Mouse (Mus musculus) R1 (cell line): ENCODE measurements at regions not wholly inside any gene's neighbourhood (a gene's known extent, or its start where the extent isn't known, plus 50 kb on each side); places are given as distances from the start of the nearest gene placed in this dataset.

Experiments
- DNase-seq: peaks from one replicate; pipeline ENCODE4 v3.0.0-alpha.2; 2018; ENCODE audit warnings: low read depth, low spot score

DNA sequence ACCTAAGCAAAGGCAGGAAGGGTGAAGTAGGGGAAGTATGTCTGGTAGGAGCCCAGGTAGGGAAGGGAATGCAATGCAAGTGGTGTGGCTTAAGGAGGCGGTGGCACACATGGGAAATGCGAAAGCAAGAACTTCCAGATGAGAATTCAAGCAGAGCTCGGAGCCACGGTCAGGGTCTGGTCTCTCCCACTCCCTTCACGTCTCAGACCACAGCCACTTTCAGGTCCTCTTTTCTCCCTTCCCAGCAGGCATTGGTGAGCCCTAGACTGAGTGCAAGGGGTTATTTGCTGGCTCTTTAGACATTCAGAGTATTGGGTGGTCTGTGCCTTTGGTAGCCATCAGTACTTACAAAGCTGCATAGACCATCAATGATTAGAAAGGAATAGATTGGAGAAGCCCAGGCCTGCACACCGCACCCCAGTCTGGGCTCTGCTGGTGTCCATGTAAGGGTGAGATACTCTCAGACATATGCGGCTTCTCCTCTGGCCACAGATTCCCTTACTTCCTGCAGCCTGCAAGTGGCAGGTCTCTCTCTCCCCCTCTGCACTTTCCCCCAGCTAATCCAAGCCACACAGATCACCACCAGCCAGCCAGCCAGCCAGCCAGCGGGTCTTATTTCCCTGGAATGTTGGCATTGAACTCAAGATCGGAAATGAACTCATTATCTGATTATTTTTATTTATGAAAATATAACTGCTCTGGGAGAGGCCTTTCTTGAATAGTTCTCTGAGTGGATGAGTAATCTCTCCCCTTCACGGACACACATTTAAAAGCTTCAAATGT lies 113.6 kb downstream of the Zfp36l2 start:
- no peak for DNase-seq

DNA sequence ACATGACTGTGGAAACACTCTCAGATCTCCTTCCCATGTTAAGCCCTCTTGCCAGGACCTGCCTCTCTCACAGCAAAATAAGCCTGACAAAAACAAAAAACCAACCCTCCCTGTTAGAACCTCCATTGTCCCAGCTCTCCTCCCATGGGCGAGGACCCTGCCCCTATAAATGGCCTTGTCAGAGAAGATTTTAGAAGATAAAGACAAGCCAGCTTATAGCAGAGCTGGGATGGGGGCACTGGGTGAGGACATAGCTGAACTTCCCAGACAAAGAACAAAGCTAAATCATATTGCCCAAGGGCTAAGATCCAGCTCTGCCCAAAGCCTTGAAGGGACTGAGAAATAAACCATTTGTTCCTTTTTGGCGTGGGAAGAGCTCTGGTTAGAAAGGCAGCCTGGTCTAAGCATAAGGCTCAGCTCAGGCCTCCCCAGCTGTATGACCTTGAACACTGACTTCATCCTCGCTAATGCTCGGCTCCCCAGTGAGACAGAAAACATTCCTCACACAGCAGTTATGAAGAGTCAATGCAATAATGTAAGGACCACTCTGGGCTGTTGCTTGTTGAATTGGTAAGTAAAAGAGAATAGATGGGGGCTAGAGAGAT lies 115.2 kb downstream of the Zfp36l2 start:
- DNase-seq = no peak

DNA sequence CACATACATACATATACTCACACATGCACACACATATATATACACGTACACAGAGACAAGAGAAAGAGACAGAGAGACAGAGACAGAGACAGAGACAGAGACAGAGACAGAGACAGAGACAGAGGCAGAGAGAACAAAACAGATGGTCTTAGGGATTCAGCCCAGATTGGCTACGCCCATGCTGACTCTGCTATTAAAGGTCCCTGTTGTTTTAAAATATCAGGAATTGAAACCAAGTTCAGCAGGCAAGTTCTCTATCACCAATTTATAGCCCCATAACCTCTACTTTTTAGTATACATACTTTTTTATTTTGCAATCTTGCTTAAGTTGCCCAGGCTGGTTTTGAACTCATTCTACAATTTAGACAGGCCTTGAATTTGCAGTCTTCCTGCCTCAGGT lies 115.9 kb downstream of the Zfp36l2 start:
- no peak for DNase-seq

DNA sequence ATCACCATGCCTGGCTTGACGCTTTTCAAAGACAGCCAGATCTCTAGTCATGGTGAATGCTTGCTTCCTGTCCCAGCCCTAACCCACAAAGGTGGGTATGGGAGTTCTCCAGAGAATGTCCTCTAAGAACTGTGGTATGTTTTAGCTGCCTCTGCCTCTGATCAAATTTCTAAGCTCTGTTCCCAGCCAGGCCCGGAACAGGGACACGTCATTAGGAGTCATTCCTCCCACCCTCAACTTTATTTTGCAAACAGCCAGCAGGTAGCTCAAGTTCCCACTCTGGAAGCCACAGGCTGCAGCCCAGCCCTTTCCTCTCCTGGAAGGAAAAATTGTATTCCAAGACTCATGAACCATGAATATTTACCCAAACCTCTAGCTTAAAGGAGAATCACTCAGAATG lies 117.2 kb downstream of the Zfp36l2 start:
- DNase-seq = no peak

DNA sequence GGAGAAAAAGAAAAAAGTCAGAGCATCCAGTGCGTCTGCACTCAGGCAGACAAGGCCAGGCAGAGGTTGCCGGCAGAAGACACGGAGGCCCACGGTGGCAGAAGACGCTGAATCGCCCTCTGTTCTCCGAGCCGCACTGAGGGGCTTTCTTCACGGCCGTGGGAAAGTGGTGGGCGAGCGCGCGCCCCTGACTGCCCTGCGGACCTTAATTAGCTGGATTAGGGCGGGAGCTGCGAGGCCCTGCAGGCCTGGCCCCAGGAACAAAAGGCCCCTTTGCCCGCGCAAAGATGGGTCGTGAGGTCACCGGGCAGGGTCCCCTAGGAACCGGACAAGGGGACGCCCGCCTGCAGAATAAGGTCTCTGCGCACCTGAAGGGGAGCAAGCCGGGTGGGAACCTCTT lies 120.6 kb downstream of the Zfp36l2 start:
- DNase-seq = no peak

DNA sequence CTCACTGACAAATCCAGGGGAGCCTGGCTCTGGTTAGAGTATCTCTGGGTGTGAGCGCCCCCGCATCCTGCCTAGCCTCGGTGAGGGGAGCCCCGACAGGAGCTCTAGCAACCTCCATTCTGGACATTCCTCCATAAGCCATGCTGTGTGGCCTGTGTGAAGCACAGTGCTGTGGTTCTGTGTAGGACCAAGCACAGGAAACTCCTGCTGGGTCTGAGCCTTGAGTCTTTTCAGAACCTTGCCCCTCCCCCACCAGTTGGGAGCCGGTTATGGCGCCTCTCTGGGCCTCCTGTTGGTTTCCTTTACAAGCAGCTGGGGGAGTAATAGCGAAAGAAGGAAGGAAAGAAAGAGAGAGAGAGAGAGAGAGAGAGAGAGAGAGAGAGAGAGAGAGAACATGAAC lies 124.0 kb downstream of the Zfp36l2 start:
- peak; percentile 92 for DNase-seq

DNA sequence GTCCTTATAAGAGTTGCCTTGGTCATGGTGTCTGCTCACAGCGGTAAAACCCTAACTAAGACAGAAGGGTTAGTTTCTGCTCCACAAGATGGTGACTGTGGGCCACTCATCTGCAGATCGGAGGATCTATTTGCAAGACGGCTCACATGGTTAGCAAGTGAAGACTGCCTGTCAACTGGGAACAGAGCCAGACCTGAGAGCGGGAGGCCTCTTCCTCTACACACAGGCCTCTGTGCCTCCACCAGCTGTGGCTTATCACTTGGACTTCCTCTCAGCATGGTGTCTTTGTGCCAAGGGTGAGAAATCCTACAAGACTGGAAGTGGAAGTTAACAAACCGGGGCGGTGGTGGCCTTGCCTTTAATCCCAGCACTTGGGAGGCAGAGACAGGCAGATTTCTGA lies 126.1 kb downstream of the Zfp36l2 start:
- DNase-seq = peak; percentile 53

DNA sequence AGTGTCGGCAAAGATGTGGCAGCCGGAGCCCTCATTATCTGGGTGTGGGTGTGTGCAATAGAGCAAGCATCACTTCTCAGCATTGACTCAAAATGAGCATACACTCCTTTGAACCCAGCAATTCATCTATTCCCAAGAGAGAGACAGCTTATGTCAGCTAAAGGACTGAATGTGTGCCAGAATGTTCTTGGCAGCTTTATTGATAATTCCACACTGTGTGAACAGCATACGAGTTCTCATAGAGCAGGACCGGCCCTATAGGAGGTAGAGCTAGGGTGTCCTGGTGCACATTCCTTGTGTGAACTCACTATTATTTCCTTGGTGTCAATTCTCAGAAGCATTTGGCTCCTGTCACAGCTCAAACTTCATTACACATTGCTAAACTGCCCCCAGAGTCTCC lies 131.3 kb downstream of the Zfp36l2 start:
- DNase-seq = no peak

DNA sequence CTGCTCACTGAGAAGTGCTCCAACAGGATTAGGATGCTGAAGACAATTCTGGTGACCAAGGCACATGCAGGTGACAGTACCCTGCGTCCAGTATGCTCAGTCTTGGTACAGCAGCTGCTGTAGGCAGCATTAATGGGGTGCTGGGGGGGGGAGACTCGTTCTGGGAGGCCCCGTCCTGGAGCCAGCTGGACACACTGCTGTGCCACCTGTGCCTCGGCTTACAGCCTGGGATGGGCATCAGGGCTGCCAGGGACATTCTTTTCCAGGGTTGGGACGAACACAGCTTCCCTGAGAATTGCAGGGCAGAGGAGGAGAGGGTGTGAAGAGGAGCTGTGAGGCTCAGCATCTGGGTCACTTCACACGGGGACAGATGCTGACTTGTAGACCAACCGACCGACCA lies 135.3 kb downstream of the Zfp36l2 start:
- no peak for DNase-seq

DNA sequence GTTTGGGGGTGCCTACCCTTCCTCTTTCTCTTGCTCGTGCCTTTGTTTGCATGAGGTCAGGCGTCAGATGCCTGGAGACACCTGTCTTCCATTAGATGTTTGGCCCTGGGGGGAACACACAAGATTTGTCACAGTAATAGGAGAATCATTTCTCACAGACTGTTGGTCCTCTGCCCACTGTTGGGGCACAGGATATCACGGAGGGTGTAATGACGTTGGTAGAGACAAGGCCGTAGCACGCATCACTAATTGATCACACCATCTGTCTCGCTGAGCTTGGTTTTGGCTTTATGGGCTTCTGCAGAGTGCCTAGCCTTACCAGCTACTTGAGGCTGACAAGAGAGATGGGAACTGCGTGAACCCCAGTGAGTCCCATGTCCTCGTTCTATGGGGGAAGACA lies 136.5 kb downstream of the Zfp36l2 start:
- no peak for DNase-seq

DNA sequence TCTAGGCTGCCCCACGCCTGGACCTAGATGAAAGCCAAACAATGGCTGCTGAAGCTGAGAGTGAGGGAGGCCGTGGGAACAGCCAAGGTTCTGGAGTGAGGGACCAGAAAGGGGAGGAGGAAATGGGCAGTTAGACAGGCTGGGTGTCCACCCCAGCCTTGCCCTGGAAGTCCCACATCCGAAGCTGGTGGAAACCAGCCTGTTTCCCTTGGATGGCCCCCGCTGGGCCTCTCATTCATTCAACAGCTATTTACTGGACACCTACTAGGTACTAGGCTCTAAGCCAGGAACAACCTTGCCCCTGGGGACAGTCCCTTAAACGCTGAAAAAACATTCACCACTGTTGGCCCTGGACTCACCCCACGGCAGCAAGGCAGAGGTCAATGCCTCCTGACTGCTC lies 139.2 kb downstream of the Zfp36l2 start:
- no peak for DNase-seq

DNA sequence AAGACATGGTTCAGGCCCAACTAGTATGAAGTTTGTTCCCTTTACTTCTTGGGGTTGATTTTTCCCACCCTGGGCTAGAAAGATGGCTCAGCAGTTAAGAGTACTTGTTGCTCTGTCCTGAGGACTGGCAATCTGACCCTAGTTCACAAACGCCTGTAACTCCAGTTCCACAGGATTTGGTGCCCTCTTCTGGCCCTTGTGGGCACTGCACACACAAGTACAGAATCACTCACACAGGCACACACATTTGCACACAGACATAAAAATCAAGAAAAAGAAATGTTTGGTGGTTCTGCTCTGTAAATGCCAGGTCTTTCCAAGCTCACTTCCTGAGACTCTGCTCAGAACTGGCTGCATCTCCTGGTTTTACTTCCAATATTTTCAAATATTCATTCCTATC lies 140.2 kb downstream of the Zfp36l2 start:
- peak; percentile 70 for DNase-seq

DNA sequence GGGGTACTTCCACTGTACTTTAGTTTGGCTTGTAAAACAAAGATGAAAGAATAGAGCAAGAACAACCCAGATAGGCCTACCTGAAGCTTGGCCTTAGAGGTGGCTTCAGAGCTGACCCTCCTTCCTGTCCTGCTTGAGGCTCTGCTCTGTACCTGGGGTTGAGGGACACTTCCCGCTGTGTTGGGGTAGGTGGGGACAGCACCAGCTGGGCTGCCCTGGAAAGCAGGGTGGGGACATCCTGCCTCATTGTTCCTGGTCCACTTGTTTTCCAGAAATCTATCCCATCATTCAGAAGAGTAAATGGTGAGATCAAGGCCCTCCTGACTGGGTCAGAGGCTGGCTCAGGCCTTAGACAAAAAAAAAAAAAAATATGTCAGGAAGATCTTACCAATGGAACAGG lies 141.9 kb downstream of the Zfp36l2 start:
- DNase-seq = no peak

DNA sequence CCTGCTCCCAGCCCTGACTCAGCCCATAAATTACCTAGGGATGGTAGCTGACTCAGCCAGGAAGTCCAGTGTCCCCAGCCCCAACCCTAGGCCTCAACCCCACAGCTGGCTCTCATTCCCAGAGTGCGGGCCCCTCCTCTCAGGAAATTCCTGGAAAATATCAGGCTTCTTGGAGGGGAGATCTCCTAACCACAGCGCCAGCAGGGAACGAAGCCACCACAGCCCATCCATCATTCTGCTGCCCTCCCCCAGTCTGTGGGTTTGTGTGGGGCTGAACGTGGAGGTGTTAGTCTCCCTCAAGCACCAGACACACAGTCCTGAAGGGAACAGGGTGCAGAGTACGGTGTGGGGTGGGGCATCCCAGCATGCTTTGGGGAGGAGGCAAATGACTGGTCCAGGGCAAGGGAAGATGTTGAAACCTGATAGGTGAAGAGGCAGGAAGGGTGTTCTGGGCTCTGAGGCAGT lies 143.2 kb downstream of the Zfp36l2 start:
- DNase-seq = no peak

DNA sequence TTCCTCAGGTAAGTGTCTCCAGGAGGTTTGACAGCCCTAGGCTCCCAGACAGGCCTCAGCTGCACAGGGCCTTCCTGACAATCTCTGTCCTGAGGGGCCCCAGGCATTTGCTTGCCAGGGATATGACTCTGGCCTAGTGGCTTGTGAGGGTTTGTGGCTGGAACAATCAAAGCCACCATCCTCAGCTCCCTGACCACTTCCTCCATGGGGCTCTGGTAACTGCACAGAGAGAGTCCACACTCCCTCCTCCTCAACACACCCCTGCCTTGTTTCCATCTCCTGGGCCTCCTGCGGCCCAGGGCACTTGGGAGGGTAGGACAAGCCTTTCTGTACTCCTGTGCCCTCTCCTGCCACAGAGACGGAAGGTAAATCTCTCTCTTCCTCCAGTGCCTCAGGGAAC lies 144.6 kb downstream of the Zfp36l2 start:
- DNase-seq = no peak

DNA sequence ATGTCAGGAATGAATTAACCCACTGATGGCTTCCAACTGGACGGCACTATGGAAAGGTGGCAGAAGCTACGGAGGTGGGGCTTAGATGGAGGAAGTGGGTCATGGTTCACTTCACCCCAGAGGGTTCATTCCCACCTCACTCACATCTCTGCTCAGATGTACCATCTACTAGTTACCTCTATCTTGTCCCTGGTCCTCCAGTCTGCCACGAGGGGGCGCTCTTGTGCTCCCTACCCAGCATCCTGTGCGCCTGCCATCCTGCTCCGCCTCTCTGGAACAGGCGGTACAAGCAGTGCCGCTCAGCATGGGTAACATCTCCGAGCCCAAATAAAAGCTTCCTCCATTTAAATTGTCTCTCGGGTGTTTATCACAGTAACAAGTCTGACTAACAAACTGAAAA lies 148.3 kb downstream of the Zfp36l2 start:
- no peak for DNase-seq

DNA sequence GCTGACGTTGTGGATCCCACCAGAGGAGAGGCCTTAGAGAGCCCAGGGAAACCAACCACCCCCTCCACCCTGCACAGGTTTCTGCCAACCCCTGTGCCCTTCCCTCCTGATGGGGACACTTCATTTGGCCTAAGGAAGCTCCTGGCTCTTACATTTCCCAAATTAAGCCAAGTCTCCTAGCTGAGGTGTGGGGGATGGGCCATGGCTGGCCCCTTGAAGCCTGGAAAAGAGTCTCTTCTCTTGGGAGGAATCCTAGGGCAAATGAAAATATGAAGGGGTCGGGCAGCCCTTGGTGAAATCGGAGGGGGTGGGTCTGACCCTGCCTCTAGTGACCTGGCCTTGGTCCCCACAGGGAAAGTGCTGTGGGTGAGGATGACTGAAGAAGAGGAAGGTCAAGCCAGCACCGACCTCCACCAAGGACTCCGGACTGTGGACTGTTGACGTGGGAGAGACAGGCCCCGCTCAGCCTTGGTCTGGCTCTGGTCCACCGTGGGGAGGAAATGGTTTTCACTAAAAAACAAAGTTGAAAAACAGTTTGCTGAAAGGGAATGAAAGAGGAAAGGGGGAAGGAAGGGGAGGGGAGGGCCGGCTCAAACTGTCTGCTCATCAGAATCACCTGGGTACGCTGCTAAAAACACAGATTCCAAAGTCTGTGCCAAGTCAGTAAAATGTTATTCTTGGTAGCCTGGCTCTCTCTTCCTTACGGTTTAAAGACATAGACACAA lies 150.0 kb downstream of the Zfp36l2 start:
- no peak for DNase-seq

DNA sequence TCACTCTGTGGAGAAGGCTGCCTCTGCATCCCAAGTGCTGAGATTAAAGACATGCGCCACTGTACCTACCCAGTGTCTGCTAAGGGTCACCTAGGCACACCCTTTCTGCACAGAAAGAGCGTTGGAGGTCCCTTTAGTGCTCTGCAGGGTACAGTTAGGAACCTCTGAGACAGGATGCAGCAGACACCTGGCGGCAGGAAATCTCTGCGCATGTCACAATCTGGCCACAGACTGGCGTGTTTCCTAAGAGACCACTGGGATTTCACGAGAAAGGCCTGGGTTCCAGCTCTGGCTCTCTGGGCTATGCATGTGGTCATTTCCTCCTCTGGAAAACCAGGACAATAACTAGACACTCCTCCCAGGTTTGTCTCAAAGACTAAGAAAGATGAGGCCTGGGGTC lies 151.7 kb downstream of the Zfp36l2 start:
- DNase-seq = no peak

DNA sequence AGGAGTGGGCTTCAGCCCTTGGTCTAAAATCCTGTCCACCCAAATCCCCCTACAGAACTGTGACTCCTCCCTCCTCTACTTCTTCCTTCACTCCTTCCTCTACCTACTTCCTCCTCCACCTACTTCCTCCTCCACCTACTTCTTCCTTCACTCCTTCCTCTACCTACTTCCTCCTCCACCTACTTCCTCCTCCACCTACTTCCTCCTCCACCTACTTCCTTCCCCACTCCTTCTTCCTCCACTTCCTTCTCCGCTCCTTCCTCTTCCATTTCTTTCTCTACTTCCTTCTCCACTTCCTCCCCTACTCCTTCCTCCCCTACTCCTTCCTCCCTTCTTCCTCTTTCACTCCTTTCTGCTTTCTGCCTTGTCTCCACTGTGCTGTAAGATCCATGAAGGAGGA lies 152.9 kb downstream of the Zfp36l2 start:
- DNase-seq = no peak

DNA sequence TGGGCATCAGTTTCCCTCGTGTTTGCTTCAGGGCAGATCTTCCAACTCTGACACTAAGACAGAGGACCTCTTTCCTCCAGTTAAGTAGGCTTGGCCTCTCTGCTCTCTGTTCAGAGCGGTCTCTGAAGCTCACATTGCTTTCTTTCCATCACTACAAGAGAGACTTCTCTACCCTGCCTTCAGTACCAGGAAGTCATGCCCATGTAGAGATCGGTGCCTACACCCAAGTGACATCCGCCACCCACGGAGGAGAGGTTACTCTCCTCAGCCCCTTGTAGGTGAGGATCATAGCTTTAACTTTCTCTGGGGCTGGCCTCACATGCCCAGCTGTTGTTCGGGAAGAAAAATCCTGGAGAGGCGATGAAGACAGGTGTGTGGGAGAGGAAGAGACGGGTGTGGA lies 155.3 kb downstream of the Zfp36l2 start:
- DNase-seq = no peak

DNA sequence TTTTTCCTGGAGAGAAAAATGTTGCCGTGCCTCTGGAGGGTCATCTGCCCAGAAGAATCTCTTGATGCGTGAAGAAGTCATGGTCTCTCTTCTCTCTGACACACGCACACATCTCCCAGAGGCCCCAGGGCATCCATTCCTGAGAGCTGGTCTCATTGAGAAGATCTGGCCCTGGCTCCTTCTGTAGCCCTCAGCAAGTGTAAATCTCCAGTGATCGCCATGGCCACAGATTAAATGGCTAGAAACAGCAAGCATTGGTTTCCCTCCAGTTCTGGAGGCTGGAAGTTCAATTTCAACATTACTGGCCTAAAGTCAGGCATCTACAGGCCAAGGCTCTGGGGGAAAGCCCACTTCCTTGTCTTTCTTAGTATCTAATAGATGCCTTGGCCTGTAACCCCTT lies 155.9 kb downstream of the Zfp36l2 start:
- DNase-seq = no peak

DNA sequence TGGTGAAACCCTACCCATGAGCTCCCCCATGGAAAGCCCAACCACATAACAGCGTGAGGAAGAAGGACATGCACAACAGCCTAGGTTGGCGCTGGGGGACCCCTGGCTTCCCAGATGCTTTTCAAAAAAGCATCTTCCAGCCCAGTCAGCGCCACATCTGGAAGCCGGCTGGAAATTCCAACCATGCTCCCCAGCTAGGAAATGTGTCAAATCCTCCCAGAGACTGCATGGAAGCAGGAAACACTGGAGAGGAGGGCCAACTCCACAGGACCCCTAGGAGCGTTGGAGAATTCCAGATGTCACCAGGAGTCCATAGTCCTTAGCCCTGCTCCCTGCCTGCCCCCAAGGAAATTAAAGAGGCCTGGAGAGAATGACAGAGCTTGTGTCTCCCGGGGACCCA lies 156.4 kb downstream of the Zfp36l2 start:
- no peak for DNase-seq

DNA sequence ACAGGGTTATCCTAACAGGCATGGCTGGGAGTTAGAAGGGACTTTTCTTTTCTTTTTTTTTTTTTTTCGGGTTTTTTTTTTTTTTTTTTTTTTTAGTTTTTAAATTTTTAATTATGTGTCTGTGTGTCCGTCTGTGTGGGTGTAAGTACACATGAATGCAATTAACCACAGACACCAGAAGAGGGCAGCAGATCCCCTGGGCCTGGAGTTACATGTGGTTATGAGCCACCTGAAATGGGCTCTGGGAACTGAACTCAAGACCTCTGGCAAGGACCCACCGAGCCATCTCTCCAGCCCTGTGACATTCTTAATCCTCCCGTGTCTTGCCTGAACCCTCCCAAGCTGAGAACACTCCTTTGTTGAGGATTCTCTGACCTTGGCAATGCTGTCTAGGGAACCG lies 157.0 kb downstream of the Zfp36l2 start:
- peak; percentile 79 for DNase-seq
